Mouse (Mus musculus): ENCODE measurements around the gene Gosr2. TPM values are rescaled to one million over a fixed set of nuclear protein-coding genes. Genes with fewer than 3 reads are reported as not detected.

The Gosr2 gene
- polyA plus RNA-seq, 1 experiment from 2014 or later: 113 TPM

GRCm38 (mm10) chr11:103696851-103697564, 690 bp downstream of the Gosr2 start:
- TF ChIP-seq CTCF (IDR thresholded peaks at IDR 0.05; ENCODE audit: low read depth): peak; percentile 37
- ATAC-seq: peak; percentile 56
- peak overlapping the region; percentile 89 for H3K9ac ChIP-seq (ENCODE audit: low read depth, low read length)
- H3K4me1 ChIP-seq (replicated peaks; ENCODE audit: control insufficient read depth, insufficient read depth, low read length): no peaks in the 10 kb centered on the region
- peak overlapping the region; percentile 73 for H3K4me3 ChIP-seq (ENCODE audit: low read depth, low read length)
- under 1% methylated on average over 18 of the region's 18 CpGs for WGBS
- H3K4me2 ChIP-seq (replicated peaks; ENCODE audit: low read depth): peak overlapping the region; percentile 73
- H3K27ac ChIP-seq (ENCODE audit: low read depth, low read length): peak overlapping the region; percentile 98
- H3K9me3 ChIP-seq (ENCODE audit: control insufficient read depth): no peaks in the 10 kb centered on the region
- H3K36me3 ChIP-seq (ENCODE audit: control insufficient read depth, insufficient read depth): no peaks in the 10 kb centered on the region
- H3K27me3 ChIP-seq (replicated peaks; ENCODE audit: control insufficient read depth, insufficient read depth, low read length): no peaks in the 10 kb centered on the region

GRCm38 (mm10) chr11:103693241-103693640, 4.5 kb downstream of the Gosr2 start:
- Histone ChIP-seq H3K27ac (ENCODE audit: low read depth, low read length) (no peak overlapping the region), H3K27me3 (replicated peaks; ENCODE audit: control insufficient read depth, insufficient read depth, low read length) (no peaks in the 10 kb centered on the region), H3K4me2 (replicated peaks; ENCODE audit: low read depth) (no peak overlapping the region), H3K9me3 (ENCODE audit: control insufficient read depth) (no peaks in the 10 kb centered on the region), H3K9ac (ENCODE audit: low read depth, low read length) (no peak overlapping the region), H3K4me3 (ENCODE audit: low read depth, low read length) (no peak overlapping the region), H3K4me1 (replicated peaks; ENCODE audit: control insufficient read depth, insufficient read depth, low read length) (0 out of 2 replicates have a peak, but pooled peaks cover 4% of the 10 kb centered on the region), H3K36me3 (ENCODE audit: control insufficient read depth, insufficient read depth) (peaks cover 7% of the 10 kb centered on the region)
- ATAC-seq: no peak
- WGBS: 37% methylated on average over 1 of the region's 1 CpGs
- TF ChIP-seq CTCF (IDR thresholded peaks at IDR 0.05; ENCODE audit: low read depth): no peak

DNA sequence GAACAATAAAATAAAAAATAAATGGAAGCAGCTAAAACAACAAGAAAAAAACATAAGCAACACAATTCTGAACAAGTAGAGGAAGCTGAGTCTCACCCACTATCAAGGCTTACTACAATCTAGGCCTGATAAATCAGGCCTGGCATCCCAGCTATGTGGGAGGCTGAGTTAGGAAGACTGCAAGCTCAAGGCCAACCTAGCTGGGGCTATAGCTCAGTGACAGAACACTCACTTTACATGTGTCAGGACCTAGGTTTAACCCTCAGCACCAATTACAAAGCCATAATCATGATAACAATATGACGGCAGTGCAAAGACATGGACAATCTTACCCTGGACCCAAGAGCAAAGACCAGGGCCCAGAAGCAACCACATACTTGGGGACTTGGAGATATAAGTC, 6.7 kb downstream of the Gosr2 start:
- no peak overlapping the region for H3K27ac ChIP-seq (ENCODE audit: low read depth, low read length)
- no peak overlapping the region for H3K4me2 ChIP-seq (replicated peaks; ENCODE audit: low read depth)
- H3K4me1 ChIP-seq (replicated peaks; ENCODE audit: control insufficient read depth, insufficient read depth, low read length): 0 out of 2 replicates have a peak, but pooled peaks cover 4% of the 10 kb centered on the region
- peak; percentile 52 for ATAC-seq
- 50% methylated on average over 1 of the region's 1 CpGs for WGBS
- no peaks in the 10 kb centered on the region for H3K27me3 ChIP-seq (replicated peaks; ENCODE audit: control insufficient read depth, insufficient read depth, low read length)
- no peak overlapping the region for H3K4me3 ChIP-seq (ENCODE audit: low read depth, low read length)
- H3K36me3 ChIP-seq (ENCODE audit: control insufficient read depth, insufficient read depth): peaks cover 29% of the 10 kb centered on the region
- TF ChIP-seq CTCF (IDR thresholded peaks at IDR 0.05; ENCODE audit: low read depth): no peak
- no peaks in the 10 kb centered on the region for H3K9me3 ChIP-seq (ENCODE audit: control insufficient read depth)
- no peak overlapping the region for H3K9ac ChIP-seq (ENCODE audit: low read depth, low read length)

GRCm38 (mm10) chr11:103688980-103689378, 8.7 kb downstream of the Gosr2 start:
- WGBS: 34% methylated on average over 3 of the region's 3 CpGs
- Histone ChIP-seq H3K4me2 (replicated peaks; ENCODE audit: low read depth) (no peak overlapping the region), H3K27ac (ENCODE audit: low read depth, low read length) (peak overlapping the region; percentile 60), H3K27me3 (replicated peaks; ENCODE audit: control insufficient read depth, insufficient read depth, low read length) (no peaks in the 10 kb centered on the region), H3K4me1 (replicated peaks; ENCODE audit: control insufficient read depth, insufficient read depth, low read length) (0 out of 2 replicates have a peak, but pooled peaks cover 4% of the 10 kb centered on the region), H3K9me3 (ENCODE audit: control insufficient read depth) (no peaks in the 10 kb centered on the region), H3K4me3 (ENCODE audit: low read depth, low read length) (no peak overlapping the region), H3K36me3 (ENCODE audit: control insufficient read depth, insufficient read depth) (peaks cover 47% of the 10 kb centered on the region), H3K9ac (ENCODE audit: low read depth, low read length) (no peak overlapping the region)
- ATAC-seq: no peak
- no peak for TF ChIP-seq CTCF (IDR thresholded peaks at IDR 0.05; ENCODE audit: low read depth)

GRCm38 (mm10) chr11:103688271-103688979, 9.3 kb downstream of the Gosr2 start:
- Histone ChIP-seq H3K4me1 (replicated peaks; ENCODE audit: control insufficient read depth, insufficient read depth, low read length) (0 out of 2 replicates have a peak, but pooled peaks cover 4% of the 10 kb centered on the region), H3K9me3 (ENCODE audit: control insufficient read depth) (no peaks in the 10 kb centered on the region), H3K36me3 (ENCODE audit: control insufficient read depth, insufficient read depth) (peaks cover 52% of the 10 kb centered on the region), H3K27ac (ENCODE audit: low read depth, low read length) (peak overlapping the region; percentile 60), H3K9ac (ENCODE audit: low read depth, low read length) (no peak overlapping the region), H3K27me3 (replicated peaks; ENCODE audit: control insufficient read depth, insufficient read depth, low read length) (no peaks in the 10 kb centered on the region), H3K4me3 (ENCODE audit: low read depth, low read length) (no peak overlapping the region), H3K4me2 (replicated peaks; ENCODE audit: low read depth) (no peak overlapping the region)
- TF ChIP-seq CTCF (IDR thresholded peaks at IDR 0.05; ENCODE audit: low read depth): no peak
- no peak for ATAC-seq
- WGBS: 55% methylated on average over 6 of the region's 6 CpGs

GRCm38 (mm10) chr11:103686706-103687105, 11.0 kb downstream of the Gosr2 start:
- no peaks in the 10 kb centered on the region for H3K9me3 ChIP-seq (ENCODE audit: control insufficient read depth)
- H3K9ac ChIP-seq (ENCODE audit: low read depth, low read length): no peak overlapping the region
- H3K27me3 ChIP-seq (replicated peaks; ENCODE audit: control insufficient read depth, insufficient read depth, low read length): no peaks in the 10 kb centered on the region
- H3K36me3 ChIP-seq (ENCODE audit: control insufficient read depth, insufficient read depth): peaks cover 69% of the 10 kb centered on the region
- 88% methylated on average over 6 of the region's 6 CpGs for WGBS
- no peak overlapping the region for H3K4me3 ChIP-seq (ENCODE audit: low read depth, low read length)
- TF ChIP-seq CTCF (IDR thresholded peaks at IDR 0.05; ENCODE audit: low read depth): no peak
- ATAC-seq: no peak
- H3K27ac ChIP-seq (ENCODE audit: low read depth, low read length): no peak overlapping the region; the same call in 1 of the 2 replicates
- H3K4me2 ChIP-seq (replicated peaks; ENCODE audit: low read depth): no peak overlapping the region
- 0 out of 2 replicates have a peak, but pooled peaks cover 4% of the 10 kb centered on the region for H3K4me1 ChIP-seq (replicated peaks; ENCODE audit: control insufficient read depth, insufficient read depth, low read length)

All from intestine, postnatal 0 days (tissue).